Mouse (Mus musculus): ENCODE measurements around the gene Nxpe2.

Gene Nxpe2

DNA sequence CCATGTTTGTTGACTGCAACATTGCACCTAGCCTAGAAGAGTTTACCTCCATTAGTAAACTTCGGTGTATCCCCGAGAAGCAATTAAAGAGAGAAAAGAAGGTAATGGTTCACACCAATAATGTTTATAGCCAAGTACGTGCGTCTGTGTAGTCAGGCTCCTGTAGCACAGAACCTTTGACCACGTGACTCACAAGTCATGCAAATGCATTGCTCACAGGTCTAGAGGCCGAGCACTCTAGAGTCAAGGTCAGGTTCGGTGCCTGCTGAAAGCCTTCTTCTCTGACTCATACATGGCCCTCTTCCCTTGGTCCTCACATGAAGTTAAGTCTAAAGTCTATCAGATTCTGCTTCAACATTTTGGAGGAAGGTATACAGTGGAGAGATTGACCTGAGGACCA is 54.3 kb downstream of the Nxpe2 start:
- DNase-seq (ENCODE audit: low spot score), result no peak

DNA sequence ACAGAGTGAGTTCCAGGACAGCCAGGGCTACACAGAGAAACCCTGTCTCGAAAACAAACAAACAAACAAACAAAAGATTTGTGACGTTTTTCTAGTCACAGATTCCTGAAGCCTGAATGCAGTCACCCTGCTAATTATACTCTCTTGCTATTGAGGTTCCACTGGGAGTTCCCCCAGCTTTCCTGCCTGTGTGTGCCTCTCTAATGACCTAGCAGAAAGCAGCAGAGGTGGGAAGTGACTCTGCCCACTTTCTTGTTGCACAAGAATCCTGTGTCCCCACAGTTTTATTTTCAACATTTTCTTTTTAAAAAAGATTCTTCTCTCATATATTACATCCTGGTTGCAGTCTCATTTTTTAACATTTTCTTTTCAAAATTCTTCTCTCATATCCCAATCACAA is 58.5 kb downstream of the Nxpe2 start:
- DNase-seq (ENCODE audit: low spot score), result no peak

DNA sequence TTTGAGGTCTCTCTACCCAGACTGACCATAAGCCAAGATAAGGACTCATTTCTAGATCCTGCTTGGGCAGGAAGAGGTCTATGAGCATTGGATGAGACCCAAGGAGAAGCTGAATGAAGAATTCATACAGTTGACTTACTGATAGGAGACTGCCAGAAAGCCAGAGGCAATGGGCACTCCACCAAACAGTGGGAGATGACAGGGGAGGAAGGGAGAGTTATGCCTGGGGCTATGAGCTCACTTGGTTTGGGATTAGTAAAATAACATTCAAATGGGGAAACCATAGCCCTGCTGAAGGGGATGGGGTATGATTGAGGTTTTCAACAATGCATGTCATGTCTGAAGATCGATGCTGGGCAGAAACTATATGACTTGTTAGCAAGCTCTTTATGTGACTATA is 63.0 kb downstream of the Nxpe2 start:
- peak; percentile 13 for DNase-seq (ENCODE audit: low spot score)

DNA sequence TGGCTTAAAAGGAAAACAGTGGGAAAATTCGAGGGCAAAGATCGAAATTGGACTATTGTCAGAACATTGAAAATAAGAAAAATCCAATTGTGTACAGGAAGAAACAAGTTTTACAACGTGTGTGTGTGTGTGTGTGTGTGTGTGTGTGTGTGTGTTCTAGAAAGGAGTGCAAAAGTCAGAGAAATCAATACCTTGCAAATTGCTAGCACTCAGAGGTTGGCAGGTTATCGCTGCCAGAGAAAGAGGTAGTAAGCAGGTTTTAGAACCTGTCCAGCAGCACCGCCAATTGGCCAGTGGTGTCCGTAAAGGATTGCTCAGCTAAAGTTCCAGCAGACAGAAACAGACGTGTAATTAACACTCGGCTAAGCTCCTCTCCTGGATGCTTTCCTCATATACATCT is 69.0 kb downstream of the Nxpe2 start:
- no peak for DNase-seq (ENCODE audit: low spot score)

DNA sequence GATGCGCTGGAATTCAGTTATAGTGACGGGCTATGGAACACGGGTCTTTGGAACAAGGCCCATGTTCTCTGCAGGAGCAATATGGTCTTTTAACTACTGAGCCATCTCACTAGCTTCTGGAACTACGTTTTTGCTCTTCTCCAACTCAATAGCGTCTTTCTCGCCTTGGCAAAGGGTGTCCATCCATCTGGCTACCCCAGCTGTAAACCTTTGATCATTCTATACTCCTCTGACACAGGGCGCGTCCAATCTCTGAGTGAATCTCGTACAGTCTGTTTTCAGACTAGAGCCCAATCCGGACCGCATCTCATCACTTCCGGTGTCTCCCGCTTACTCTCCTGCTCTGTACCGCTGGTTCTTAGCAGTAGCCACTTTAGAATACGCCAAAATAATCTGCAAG is 76.4 kb downstream of the Nxpe2 start:
- no peak for DNase-seq (ENCODE audit: low spot score)
